Mouse (Mus musculus): ENCODE measurements around the gene Immp2l.

Immp2l gene

DNA sequence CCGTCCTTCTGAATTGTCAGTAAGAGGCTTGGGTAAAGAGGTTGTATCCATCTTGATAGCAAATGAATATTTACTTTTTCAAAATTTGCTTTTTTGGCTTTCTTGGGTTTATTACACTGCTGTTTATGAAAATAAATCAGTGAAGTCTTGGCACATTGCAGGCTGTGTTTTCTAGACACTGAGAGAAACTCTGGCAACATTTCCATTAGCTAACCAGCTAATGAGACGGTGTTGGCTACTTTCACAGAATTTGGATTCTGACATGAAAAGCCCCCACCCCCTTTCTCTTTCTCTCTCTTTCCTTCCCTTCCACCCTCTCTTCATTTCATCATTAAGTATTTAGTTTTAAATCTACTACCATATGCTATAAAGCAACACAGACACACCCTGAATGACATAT lies 496.4 kb downstream of the Immp2l start:
- DNase-seq (ENCODE audit: low read depth, low spot score) = no peak

- DNase-seq (ENCODE audit: low read depth, low spot score) = no peak
Measured at GRCm38 (mm10) chr12:41521671-41522070, 497.8 kb downstream of the Immp2l start.

GRCm38 (mm10) chr12:41526688-41527087 lies 502.8 kb downstream of the Immp2l start:
- no peak for DNase-seq (ENCODE audit: low read depth, low spot score)

GRCm38 (mm10) chr12:41528410-41528809 lies 504.5 kb downstream of the Immp2l start:
- no peak for DNase-seq (ENCODE audit: low read depth, low spot score)

DNA sequence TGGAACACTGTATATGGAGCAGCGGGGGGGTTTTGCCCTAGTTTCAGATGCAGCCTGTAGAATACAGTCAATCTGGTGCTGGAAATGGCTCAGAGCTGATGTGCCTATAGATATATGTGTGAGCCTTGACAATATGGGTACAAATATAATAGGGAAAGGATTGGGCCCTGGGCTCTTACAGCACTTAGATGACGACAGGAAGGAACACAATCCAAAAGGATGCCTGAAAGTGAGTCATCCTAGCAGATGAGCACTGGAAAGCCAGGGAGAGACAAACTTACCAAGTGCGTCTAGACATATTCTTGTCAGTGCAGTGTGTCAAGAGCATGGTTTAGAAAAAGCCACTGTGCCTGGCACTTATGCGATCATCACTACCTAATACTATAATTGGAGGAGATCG lies 516.1 kb downstream of the Immp2l start:
- no peak for DNase-seq (ENCODE audit: low read depth, low spot score)

- DNase-seq (ENCODE audit: low read depth, low spot score) = no peak
Measured at GRCm38 (mm10) chr12:41551578-41551977, 527.7 kb downstream of the Immp2l start.

DNA sequence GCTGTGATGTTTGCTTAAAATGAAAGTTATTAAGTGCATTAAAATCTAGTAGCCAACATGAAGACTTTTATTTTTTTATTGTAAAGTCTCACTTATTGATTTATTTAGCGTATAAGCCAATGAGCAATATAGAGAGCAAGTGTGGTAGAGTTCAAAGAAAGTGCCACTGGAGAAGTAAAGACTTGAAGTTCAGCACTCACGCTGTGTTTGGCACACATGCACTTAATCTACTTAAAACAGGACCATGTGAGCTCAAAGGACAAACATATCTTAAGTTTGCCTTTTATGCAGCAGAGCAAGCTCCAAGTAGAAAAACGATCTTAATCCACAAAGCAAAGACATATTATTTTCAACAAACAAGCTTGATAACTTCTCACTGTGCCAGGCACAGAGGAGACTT lies 533.9 kb downstream of the Immp2l start:
- no peak for DNase-seq (ENCODE audit: low read depth, low spot score)

DNA sequence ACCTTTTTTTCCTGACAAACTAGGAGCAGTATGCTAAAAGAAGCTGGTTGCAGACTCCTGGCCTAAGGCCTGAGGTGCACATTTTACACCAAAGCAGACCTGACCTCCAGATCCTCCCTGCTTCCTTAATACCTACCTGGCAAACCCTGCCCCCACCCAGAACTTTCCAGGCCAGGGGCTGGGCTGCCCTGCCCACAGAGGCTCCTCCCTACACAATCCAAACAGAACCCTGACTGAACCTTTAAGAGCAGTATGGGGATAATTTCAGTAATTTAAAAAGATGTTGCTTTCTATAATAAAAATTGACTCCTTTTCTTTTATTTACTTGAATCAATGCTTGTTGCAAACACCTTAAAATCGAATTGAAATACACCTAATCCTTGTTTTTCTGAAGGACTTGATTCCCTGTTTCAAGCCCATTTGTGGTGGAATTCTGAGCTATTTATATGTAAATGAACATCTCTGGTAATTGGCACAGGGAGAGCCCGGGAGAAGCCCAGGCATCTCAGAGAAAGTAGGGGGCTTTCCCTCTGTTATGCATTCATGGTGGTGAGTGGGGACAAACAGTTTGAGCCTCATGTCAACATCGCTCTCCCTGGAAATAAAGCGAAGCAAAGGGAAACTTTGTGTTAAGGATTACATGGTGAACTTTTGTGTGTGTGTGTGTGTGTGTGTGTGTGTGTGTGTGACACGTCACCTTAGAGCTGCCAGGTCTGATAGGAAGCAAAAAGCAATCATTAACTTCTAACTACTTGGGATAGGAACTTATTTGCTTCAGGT lies 535.3 kb downstream of the Immp2l start:
- no peak for DNase-seq (ENCODE audit: low read depth, low spot score)

DNA sequence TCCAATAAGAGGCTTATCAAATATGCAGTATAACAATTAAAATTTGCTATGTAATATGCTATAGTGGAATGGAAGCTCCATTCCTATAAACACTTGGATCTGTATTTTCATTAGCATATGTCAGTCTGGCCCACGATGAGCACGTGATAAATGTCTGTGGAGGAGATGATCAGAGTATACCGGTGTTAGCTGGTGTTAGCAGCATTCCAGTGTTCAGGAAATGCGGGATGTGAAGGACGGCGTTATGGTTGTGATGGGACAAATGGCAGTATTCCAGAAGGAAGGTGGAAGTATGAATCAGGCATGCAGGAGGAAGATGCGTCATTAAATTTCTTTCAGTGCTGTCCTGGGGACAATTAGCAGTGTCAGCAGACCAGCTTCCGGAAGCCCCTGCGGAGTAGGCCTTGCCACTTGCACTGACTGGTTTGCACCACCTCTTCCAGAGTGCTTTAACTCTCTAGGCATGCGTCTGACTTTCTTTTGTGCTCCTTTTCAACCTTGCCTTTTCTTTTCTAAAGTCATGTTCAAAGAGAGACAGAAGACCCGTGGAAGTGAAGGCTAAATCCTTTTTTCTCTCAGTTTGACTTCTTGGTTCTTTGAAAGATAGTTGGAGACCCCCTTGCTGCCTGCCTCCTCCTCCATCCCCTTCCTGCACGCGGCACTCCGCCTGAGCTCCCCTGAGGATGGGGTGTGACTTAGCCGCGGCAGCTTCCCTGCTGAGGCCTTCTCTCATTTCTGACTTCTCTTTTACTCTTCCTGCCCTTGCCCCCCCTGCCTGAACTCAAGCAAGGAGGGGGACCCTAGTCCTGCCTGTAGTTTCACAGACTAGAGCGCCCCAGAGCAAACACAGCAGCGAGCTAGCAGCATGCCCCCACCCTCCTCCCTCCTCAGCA lies 541.9 kb downstream of the Immp2l start:
- no peak for DNase-seq (ENCODE audit: low read depth, low spot score)

GRCm38 (mm10) chr12:41566433-41566794 lies 542.5 kb downstream of the Immp2l start:
- DNase-seq (ENCODE audit: low read depth, low spot score) = no peak

GRCm38 (mm10) chr12:41573754-41574153 lies 549.9 kb downstream of the Immp2l start:
- no peak for DNase-seq (ENCODE audit: low read depth, low spot score)

DNA sequence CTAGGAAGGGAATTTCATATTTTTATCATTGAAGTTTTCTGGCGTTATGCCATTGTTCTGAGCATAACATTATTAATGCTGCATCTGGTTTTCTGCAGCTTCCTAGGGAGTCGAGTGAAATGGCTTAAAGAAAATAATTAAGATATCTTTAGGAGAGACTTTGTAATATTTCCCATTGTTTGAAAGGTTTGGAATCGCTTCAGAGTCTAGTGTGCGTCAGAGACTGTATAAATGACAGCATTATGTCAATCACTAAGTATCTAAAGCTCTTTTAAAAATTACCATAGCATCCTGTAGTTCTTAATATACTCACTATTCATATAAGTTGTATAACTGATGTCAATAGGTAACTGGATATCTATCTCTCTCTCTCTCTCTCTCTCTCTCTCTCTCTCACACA lies 551.3 kb downstream of the Immp2l start:
- DNase-seq (ENCODE audit: low read depth, low spot score) = no peak

GRCm38 (mm10) chr12:41593401-41593800 lies 569.5 kb downstream of the Immp2l start:
- DNase-seq (ENCODE audit: low read depth, low spot score) = no peak

DNA sequence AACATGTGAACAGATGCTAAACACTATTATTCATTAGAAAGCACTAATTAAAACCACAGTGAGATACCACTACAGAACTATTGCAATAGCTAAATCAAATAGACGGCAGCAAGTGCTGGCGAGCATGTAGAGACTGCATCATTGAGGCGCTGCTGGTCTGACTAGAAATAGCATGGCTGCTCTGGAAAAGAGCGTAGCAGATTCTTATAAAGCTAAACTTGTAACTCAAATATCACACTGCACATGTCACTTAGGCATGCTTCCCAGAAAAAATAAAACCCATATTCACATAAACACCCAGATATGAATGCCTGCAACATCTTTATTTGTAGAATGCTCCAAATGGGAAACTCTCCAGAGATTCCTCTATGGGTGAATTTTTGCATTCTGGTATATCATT lies 570.1 kb downstream of the Immp2l start:
- no peak for DNase-seq (ENCODE audit: low read depth, low spot score)

GRCm38 (mm10) chr12:41615271-41615670 lies 591.4 kb downstream of the Immp2l start:
- no peak for DNase-seq (ENCODE audit: low read depth, low spot score)

DNA sequence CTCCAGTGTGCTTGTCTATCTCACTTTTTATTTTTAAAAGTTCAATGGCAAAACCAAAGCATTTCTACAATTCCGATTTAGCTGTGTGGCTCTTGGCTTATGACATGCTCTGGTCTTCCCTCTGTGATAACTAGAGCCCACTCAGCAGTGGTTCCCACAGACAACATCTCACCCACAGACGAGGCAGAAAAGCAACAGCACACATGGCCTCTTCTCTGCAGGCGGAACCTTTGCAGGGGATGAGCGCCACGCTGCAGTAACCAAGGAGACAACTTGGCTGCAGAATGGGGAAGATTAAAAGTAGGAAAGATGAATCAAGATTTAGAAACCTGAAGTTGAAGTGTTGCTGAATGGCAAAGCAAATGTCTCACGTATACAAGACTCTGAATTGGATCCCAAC lies 597.5 kb downstream of the Immp2l start:
- DNase-seq (ENCODE audit: low read depth, low spot score) = no peak

GRCm38 (mm10) chr12:41643262-41643661 lies 619.4 kb downstream of the Immp2l start:
- no peak for DNase-seq (ENCODE audit: low read depth, low spot score)

DNA sequence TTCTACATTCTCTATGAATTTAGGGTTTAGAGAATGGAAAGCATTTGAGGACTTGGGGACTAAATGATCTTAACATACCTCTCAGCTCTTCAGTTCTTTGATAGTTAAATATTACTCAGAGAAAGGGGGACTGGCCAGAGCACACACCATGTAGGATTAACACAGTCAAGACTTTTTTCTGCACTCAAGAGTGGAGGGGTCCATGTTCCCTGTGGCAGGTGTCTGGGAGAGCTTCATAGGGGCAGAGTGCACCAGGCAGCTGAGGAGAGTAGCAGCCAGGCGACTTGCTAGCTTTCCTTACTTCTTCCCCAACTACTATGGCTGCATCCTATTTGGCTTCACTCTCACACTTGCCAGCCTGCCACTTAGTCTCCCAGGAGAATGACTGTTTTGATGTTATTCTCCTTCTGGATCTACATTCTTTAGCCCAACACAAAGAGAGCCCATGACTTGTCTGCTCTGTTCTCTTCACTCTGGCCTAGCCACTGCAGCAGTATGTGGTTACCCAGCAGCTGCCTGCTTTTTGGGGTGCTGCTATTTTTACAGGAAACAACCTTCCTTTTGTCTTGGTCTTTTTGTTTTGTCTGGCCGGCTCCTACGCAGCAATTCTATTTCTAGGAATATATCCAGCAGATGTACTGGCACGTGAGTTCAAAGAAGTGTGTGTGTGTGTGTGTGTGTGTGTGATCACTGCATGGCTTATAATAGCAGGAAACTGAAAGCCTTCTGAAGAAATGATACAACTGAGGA lies 621.1 kb downstream of the Immp2l start:
- DNase-seq (ENCODE audit: low read depth, low spot score) = no peak

DNA sequence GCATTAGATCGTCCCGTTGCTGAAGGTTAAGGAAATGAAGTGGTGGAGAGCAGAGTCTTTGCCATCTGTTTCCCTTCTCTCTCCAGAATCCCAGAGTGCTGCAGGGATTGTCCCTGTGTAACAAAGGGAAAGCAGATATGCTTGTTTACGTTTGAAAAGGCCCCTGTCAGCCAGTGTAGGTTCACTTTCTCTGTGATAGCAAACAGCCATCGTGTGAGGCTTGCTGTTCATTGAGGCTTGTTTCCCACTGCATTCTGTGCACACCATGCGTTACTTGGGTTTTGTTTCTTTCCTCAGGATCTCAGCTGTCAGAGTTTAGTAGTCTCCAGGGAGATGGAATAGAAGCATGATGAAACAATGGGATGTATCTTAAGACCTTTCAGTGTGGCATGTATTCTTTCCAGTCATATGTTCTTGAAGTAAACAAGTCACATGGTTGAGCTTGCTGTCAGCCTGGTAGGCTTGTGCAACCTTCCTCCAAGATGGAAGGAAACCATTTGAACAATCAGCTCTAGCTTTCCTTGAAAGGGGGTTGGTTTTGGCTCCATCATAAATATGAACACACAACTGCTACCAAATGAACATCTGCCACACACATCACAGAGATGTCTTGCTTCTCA lies 623.2 kb downstream of the Immp2l start:
- no peak for DNase-seq (ENCODE audit: low read depth, low spot score)

DNA sequence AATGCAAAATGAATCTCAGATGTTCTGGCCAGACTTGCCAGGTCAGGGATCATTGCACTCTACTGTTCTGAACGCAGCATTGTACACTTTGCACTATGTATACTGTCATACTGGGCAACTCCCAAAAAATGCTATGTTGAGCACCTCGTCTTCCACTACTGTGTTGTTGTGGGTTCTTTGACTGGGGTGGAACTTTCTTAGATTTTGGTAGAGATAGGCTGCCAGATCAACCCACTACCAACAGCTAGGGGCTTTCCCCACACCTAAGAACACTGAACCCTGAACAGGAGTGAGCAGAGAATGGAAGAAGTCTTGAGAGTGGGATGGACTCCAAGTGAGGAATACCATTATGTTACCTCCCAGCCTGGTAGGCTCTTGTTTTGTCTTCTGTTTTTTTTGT lies 623.8 kb downstream of the Immp2l start:
- DNase-seq (ENCODE audit: low read depth, low spot score) = peak; percentile 5

GRCm38 (mm10) chr12:41649826-41650541 lies 626.1 kb downstream of the Immp2l start:
- no peak for DNase-seq (ENCODE audit: low read depth, low spot score)

Data from CD4-positive helper T cell, adult 2 months (primary cell).